Mouse (Mus musculus): ENCODE data around the gene Jph4. TPM values are rescaled to one million over a fixed set of nuclear protein-coding genes. Genes with fewer than 3 reads are reported as not detected.

Gene Jph4
- polyA plus RNA-seq, 1 experiment from 2014 or later = 0.92 TPM

DNA sequence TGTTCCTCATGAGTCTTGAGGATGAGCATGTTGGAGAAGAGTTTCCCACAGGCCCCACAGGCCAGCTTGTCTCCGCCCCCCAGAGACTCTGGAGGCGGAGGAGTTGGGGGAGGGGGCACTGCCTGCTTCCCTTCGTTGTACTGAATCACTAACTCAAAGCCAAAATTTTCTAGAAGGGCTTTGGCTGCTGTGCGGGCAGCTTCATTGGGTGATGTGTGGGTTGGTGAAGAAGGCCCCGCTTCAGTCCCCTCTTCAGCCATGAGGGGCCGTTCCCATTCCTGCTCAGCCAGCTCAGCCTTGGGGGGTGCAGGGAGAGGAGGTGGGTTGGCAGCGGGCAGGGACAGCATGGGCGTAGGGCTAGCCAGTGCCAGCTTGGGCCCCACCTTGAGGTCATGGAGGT lies 50.7 kb downstream of the Jph4 start:
- no peaks in the 10 kb centered on the region for H3K27me3 ChIP-seq
- TF ChIP-seq CTCF (IDR thresholded peaks at IDR 0.05) = no peak
- ATAC-seq (no peak), DNase-seq (ENCODE audit: low read depth, low spot score) (no peak)
- POLR2A ChIA-PET = no interaction called here
- CTCF ChIA-PET = interaction anchor here (4.2 kb wide), 1 partner anchor 13 kb away, joined by 16 read pairs; no protein-coding TSS in a partner anchor
- in situ Hi-C loops (cut with MboI; ENCODE audit: low pct_unique_long_range_greater_than_20kb) = no loop called here

DNA sequence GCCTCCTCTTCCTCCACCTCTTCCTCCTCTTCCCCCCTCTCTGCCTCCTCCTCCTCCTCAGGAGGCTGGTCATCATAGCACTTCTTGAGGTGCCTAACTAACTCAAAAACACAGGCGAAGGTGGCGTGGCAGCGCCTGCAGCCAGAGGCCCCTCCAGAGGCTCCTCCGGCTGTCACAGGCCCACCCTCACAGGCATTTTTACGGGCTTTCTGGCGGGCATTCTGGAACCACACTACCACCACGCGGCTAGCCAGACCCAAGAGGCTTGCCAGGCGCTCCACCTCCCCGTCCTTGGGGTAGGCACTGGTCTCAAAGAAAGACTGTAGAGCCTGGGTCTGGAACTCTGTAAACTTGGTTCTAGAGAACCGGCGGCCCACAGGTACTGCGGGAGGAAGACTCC lies 51.3 kb downstream of the Jph4 start:
- ATAC-seq = no peak
- no peak for DNase-seq (ENCODE audit: low read depth, low spot score)
- POLR2A ChIA-PET = interaction anchor here (0.6 kb wide), 1 partner anchor 605 kb away, joined by 3 read pairs; no protein-coding TSS in a partner anchor
- CTCF ChIA-PET = interaction anchor here (4.2 kb wide), 1 partner anchor 13 kb away, joined by 16 read pairs; no protein-coding TSS in a partner anchor
- no peaks in the 10 kb centered on the region for H3K27me3 ChIP-seq
- no peak for TF ChIP-seq CTCF (IDR thresholded peaks at IDR 0.05)
- in situ Hi-C loops (cut with MboI; ENCODE audit: low pct_unique_long_range_greater_than_20kb) = no loop called here

DNA sequence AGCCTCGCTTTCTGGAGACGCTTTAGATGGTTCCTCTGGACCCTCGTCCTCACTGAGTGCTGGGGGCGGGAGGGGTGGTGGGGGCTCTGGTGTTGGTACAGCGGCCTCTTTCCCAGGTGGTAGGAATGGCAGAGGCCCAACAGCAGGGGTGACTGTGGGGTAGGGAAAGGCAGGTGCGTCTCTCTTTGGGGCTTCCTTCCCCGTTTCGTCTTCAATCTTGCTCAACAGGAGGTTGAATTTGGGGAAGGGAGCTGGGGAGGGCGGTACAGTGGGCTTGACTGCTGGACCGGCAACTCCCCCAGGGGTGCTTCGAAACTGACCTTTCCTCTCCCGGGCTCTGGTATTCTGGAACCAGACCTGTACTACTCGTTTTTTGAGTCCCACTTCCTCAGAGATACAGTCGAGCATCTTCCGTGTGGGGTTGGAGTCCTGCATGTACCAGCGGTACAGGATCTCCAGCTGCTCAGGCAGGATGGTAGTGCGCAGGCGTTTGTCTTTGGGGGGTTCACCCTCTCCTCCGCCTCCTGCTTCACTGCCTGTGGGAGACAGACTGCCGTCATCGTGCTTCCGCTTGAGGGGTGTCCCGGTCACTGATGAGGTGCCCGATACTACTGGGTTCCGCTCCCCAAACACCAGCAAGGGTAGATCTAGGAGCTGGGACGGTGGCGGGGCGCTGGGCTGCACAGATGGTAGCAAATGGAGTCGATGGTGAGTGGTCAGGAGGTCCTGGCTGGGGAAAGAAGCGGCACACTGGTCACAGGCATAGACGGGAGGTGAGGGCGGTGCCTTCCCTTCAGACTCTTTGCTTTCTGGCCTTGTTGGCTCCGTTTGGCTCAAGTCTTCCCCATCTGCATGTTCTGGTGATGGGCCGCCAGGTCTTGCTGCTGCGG lies 52.0 kb downstream of the Jph4 start:
- H3K27me3 ChIP-seq = no peaks in the 10 kb centered on the region
- DNase-seq (ENCODE audit: low read depth, low spot score) = no peak
- POLR2A ChIA-PET = interaction anchor here (0.6 to 1.3 kb wide), 2 partner anchors 32 to 605 kb away, joined by 3 read pairs; no protein-coding TSS in a partner anchor
- no peak for ATAC-seq
- CTCF ChIA-PET = interaction anchor here (4.2 kb wide), 1 partner anchor 14 kb away, joined by 16 read pairs; no protein-coding TSS in a partner anchor
- no peak for TF ChIP-seq CTCF (IDR thresholded peaks at IDR 0.05)
- in situ Hi-C loops (cut with MboI; ENCODE audit: low pct_unique_long_range_greater_than_20kb) = no loop called here

DNA sequence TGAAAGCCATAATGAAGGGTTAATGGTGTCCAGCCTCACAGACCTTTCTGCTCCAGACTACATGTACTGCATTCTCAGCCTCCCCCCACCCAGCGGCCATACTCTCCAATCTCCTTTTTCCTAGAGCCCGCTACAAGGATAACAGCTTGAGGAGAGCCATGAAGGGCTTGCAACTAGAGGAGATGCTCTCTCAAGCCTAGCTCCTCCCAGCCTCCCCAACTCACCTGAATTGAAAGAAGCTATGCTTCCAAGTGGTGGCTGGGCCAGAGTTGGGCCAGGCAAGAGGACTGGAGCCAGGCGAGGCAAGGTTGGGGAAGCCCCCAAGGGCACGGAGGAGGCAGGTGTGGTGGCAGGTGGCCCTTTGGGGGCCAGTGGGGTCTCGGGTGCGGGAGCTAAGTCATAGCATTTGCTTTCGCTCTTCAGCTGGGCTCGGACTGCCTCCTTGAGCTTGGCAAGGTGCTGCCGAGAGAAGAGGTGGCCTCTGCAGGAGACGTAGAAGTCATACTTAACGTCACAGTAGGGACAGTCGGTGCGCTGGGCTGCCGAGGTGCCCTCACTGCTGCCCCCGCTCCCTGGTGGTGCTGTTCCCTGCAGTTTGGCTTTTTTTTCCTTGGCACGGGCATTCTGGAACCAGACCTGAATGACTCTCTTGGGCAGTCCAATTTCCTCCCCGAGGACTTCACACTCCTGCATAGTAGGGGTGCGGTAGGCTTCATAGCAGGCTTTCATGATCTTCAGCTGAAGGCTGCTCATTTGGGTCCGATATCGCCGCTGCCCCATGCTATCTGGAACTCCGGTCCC lies 53.0 kb downstream of the Jph4 start:
- no peaks in the 10 kb centered on the region for H3K27me3 ChIP-seq
- POLR2A ChIA-PET = interaction anchor here (1.3 kb wide), 1 partner anchor 32 kb away, joined by 3 read pairs; no protein-coding TSS in a partner anchor
- ATAC-seq (no peak), DNase-seq (ENCODE audit: low read depth, low spot score) (no peak)
- CTCF ChIA-PET = no interaction called here
- TF ChIP-seq CTCF (IDR thresholded peaks at IDR 0.05) = no peak
- in situ Hi-C loops (cut with MboI; ENCODE audit: low pct_unique_long_range_greater_than_20kb) = no loop called here

DNA sequence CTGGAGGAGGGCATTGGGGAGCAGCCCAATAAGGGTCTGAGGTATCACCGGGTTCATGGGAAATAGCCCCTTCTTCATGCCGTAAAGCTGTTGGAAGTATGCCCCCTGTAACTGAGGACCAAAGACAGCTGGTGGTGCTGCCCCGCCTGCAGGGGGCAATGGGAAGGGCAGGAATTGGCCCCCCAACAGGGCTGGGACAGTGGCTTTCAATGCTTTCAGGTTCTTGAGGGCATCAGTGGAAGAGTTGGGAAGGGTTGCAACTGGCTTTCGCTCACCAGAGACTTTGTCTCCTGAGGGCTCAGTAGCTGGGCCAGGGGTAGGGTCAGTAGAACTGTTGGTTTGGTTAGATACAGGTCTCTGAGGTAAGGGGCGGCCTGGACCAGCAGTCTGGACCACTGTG lies 53.6 kb downstream of the Jph4 start:
- no peak for TF ChIP-seq CTCF (IDR thresholded peaks at IDR 0.05)
- no peak for DNase-seq (ENCODE audit: low read depth, low spot score)
- in situ Hi-C loops (cut with MboI; ENCODE audit: low pct_unique_long_range_greater_than_20kb) = no loop called here
- ChIA-PET CTCF (no interaction called here), POLR2A (interaction anchor here (1.3 kb wide), 1 partner anchor 31 kb away, joined by 3 read pairs; no protein-coding TSS in a partner anchor)
- no peaks in the 10 kb centered on the region for H3K27me3 ChIP-seq
- ATAC-seq = no peak

DNA sequence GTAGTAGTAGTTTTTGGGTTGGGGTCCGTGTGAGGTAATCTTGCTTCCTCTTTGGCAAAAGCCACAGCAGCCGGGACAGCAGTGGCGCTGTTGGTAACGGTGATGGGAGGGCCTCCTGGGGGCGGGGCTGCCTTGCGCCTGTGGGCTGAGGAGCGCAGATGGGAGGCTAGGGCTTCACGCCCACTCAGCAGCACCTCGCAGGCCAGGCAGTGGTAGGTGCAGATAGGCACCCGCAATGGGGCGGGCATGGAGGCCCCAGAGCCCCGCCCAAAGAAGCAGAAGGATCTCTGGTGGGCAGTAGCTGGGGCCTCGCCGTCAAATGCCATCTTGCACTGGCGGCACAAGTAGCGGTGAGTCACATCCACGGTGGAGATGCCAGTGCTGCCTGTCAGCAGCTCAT lies 54.1 kb downstream of the Jph4 start:
- DNase-seq (ENCODE audit: low read depth, low spot score) (no peak), ATAC-seq (no peak)
- TF ChIP-seq CTCF (IDR thresholded peaks at IDR 0.05) = no peak
- in situ Hi-C loops (cut with MboI; ENCODE audit: low pct_unique_long_range_greater_than_20kb) = no loop called here
- ChIA-PET CTCF (no interaction called here), POLR2A (no interaction called here)
- no peaks in the 10 kb centered on the region for H3K27me3 ChIP-seq

DNA sequence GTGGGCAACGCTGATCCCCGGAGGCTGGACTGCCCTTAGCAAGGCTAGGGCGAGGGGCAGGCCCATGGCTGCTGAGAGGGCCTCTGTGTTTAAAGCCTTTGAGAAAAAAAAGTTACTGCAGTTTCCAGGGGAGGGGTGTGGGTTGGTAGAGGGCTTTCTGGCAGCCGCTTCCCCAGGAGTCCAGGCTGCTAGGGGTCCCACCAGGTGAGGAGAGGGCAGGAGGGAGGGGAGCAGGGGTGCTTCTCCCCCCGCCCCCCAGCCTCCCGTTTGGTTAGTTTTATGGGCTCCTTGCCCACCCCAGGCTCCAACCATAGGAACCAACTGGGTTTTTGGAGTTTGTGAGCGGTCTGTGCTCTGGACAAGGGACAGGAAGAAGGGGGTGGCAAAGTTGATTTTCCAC lies 54.9 kb downstream of the Jph4 start:
- in situ Hi-C loops (cut with MboI; ENCODE audit: low pct_unique_long_range_greater_than_20kb) = no loop called here
- POLR2A ChIA-PET = no interaction called here
- ATAC-seq (no peak), DNase-seq (ENCODE audit: low read depth, low spot score) (no peak)
- CTCF ChIA-PET = no interaction called here
- no peak for TF ChIP-seq CTCF (IDR thresholded peaks at IDR 0.05)
- no peaks in the 10 kb centered on the region for H3K27me3 ChIP-seq

DNA sequence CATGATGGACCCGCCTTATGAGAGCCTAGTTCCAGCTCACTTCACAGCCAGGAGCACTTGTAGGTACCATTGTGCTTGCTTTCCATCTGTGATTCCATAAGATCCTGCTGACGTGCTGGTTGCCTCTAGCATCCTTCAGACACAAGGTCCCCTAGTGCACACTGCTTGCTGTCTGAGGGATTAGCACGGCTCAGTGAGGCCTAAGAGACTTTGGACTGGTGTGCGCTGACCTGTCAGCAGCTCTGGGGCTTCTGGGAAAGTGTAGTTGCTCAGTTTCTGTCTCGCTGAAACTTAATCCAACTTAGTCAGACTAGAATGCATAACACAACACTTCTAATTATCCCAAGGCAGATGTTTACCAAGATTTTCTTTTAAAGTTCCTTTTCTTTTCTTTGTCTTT lies 56.8 kb downstream of the Jph4 start:
- in situ Hi-C loops (cut with MboI; ENCODE audit: low pct_unique_long_range_greater_than_20kb) = no loop called here
- ATAC-seq (no peak), DNase-seq (ENCODE audit: low read depth, low spot score) (peak; percentile 15)
- no peak for TF ChIP-seq CTCF (IDR thresholded peaks at IDR 0.05)
- CTCF ChIA-PET = interaction anchor here (0.9 kb wide), 1 partner anchor 14 kb away, joined by 3 read pairs; no protein-coding TSS in a partner anchor
- POLR2A ChIA-PET = no interaction called here
- no peaks in the 10 kb centered on the region for H3K27me3 ChIP-seq

DNA sequence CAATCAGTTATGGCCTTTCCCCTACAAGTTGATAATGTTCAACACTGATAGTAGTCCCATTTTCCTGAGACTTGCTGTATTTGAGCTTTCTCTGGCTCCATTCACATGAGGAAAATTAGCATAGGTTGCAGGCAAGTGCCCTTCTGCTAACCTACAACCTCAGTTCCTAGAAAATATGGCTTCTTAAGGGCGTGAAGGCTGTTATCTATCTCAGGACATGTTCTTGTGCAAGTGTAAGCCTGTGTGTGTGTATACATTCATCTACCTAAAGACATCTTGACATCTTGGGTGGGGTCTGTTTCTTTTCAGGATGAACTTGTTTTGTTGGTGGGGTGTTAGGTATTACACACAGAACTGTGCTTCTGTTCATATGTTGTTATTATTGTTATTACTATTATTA lies 57.7 kb downstream of the Jph4 start:
- ChIA-PET CTCF (interaction anchor here (0.9 to 1.4 kb wide), 4 partner anchors 13 to 35 kb away, joined by 3 to 4 read pairs (median 4); no protein-coding TSS in a partner anchor), POLR2A (interaction anchor here (0.7 to 1.2 kb wide), 2 partner anchors 23 to 45 kb away, joined by 3 read pairs; no protein-coding TSS in a partner anchor)
- DNase-seq (ENCODE audit: low read depth, low spot score) (no peak), ATAC-seq (no peak)
- no peak for TF ChIP-seq CTCF (IDR thresholded peaks at IDR 0.05)
- in situ Hi-C loops (cut with MboI; ENCODE audit: low pct_unique_long_range_greater_than_20kb) = no loop called here
- no peaks in the 10 kb centered on the region for H3K27me3 ChIP-seq

Other genes with a start within 250 kb of the Jph4 start
- gene Homez, start 246.0 kb downstream of the Jph4 start, polyA plus RNA-seq (2021) = 14.5 TPM
- gene Ppp1r3e, start 239.4 kb downstream of the Jph4 start, polyA plus RNA-seq (2021) = 4.4 TPM
- gene Bcl2l2, start 233.6 kb downstream of the Jph4 start, polyA plus RNA-seq (2021) = 37.7 TPM
- gene Gm20521, start 233.5 kb downstream of the Jph4 start, polyA plus RNA-seq (2021) = 1.2 TPM
- 194 TPM for gene Pabpn1, start 224.4 kb downstream of the Jph4 start, polyA plus RNA-seq (2021)
- 25.3 TPM for gene Slc22a17, start 203.8 kb downstream of the Jph4 start, polyA plus RNA-seq (2021)
- gene Efs, start 190.8 kb downstream of the Jph4 start, polyA plus RNA-seq (2021) = not detected
- gene Il25, start 184.2 kb downstream of the Jph4 start, polyA plus RNA-seq (2021) = not detected
- gene Cmtm5, start 180.7 kb downstream of the Jph4 start, polyA plus RNA-seq (2021) = not detected
- 0.18 TPM for gene Myh6, start 150.0 kb downstream of the Jph4 start, polyA plus RNA-seq (2021)
- gene Gm17428, start 140.0 kb downstream of the Jph4 start, polyA plus RNA-seq (2021) = not detected
- gene Myh7, start 122.3 kb downstream of the Jph4 start, polyA plus RNA-seq (2021) = 0.23 TPM
- 43.7 TPM for gene Ngdn, start 101.5 kb downstream of the Jph4 start, polyA plus RNA-seq (2021)
- gene Zfhx2, start 24.6 kb downstream of the Jph4 start, polyA plus RNA-seq (2021) = 6.1 TPM
- 31.8 TPM for gene Thtpa, start 22.2 kb downstream of the Jph4 start, polyA plus RNA-seq (2021)
- gene Ap1g2, start 10.3 kb downstream of the Jph4 start, polyA plus RNA-seq (2021) = 25.9 TPM
- not detected for gene Dhrs2, start 105.1 kb upstream of the Jph4 start, polyA plus RNA-seq (2021)